8 mouse cellular contexts compared by ENCODE assay signal in genomic region chr11:94543932-94544331, GRCm38 (mm10). TPM values are rescaled to one million over a fixed set of nuclear protein-coding genes. Genes with fewer than 3 reads are reported as not detected.
DNase-seq lines count a peak whose midpoint lies in the region; ATAC-seq and TF ChIP-seq lines count a peak whose summit lies in the region.

No protein-coding gene starts in this region.

- H3K4me3 ChIP-seq in CH12.LX (replicated peaks in 1 of 3; ENCODE audit: low read depth in 2 of 3, low read length in 2 of 3, poor library complexity in 1 of 3) = no peak overlapping the region
- H3K4me3 ChIP-seq in forebrain, embryonic 12.5 days (replicated peaks) = no peak overlapping the region
- H3K4me3 ChIP-seq in heart, embryonic 15.5 days = peak overlapping the region; percentile 18
- H3K4me3 ChIP-seq in liver, embryonic 14.5 days (ENCODE audit: insufficient read depth in 1 of 2, low read depth in 2 of 2, low read length in 2 of 2) = no peak overlapping the region
- no peak overlapping the region for H3K4me3 ChIP-seq in neural tube, embryonic 15.5 days (replicated peaks)
- H3K4me3 ChIP-seq in testis, adult 2 months (ENCODE audit: control insufficient read depth, low read depth, low read length) = no peak overlapping the region

- no peak overlapping the region for H3K9ac ChIP-seq in CH12.LX (ENCODE audit: insufficient read depth, low read depth)
- no peak overlapping the region for H3K9ac ChIP-seq in forebrain, embryonic 12.5 days
- 0 out of 2 replicates have a peak overlapping the region, but pooled peaks have one; percentile 4 for H3K9ac ChIP-seq in heart, embryonic 15.5 days
- no peak overlapping the region for H3K9ac ChIP-seq in liver, embryonic 14.5 days (replicated peaks)
- no peak overlapping the region for H3K9ac ChIP-seq in neural tube, embryonic 15.5 days (replicated peaks)

- peaks cover 2 to 21% of the 10 kb centered on the region in 2 experiments; a peak in 3 of 4 replicates for H3K4me1 ChIP-seq in CH12.LX (ENCODE audit: control insufficient read depth in 1 of 2, insufficient read depth in 2 of 2)
- peaks cover 14% of the 10 kb centered on the region for H3K4me1 ChIP-seq in forebrain, embryonic 12.5 days
- peaks cover 15% of the 10 kb centered on the region for H3K4me1 ChIP-seq in heart, embryonic 15.5 days (replicated peaks)
- no peaks in the 10 kb centered on the region for H3K4me1 ChIP-seq in liver, embryonic 14.5 days (replicated peaks; ENCODE audit: control insufficient read depth in 2 of 2, insufficient read depth in 2 of 2, low read length in 1 of 2)
- peaks cover 19% of the 10 kb centered on the region for H3K4me1 ChIP-seq in neural tube, embryonic 15.5 days
- H3K4me1 ChIP-seq in testis, adult 2 months (ENCODE audit: control insufficient read depth, insufficient read depth, low read length) = peaks cover 20% of the 10 kb centered on the region

- peak; percentile 68 for DNase-seq in CH12.LX (ENCODE audit: extremely low read depth)
- peak; percentile 22 for DNase-seq in c-Kit-positive CD71-positive TER-119-negative erythroid progenitor cells, embryonic 14.5 days (ENCODE audit: low read depth)
- DNase-seq in kidney, postnatal 36 days = peak; percentile 96 to 98
- DNase-seq in liver, embryonic 14.5 days (ENCODE audit: low read depth in 3 of 3, low spot score in 3 of 3) = peak in 2 of 3 experiments; percentile 17 to 25

- H3K27ac ChIP-seq in CH12.LX (ENCODE audit: insufficient read depth, low read depth) = no peak overlapping the region
- no peak overlapping the region for H3K27ac ChIP-seq in forebrain, embryonic 12.5 days
- H3K27ac ChIP-seq in heart, embryonic 15.5 days = no peak overlapping the region
- no peak overlapping the region for H3K27ac ChIP-seq in liver, embryonic 14.5 days
- H3K27ac ChIP-seq in neural tube, embryonic 15.5 days (replicated peaks) = no peak overlapping the region
- H3K27ac ChIP-seq in testis, adult 2 months (ENCODE audit: control insufficient read depth, insufficient read depth, low read depth, low read length) = no peak overlapping the region

- dilution Hi-C loops in CH12.LX (cut with MboI; ENCODE audit: extremely low pct_ligation_motif_present, extremely low pct_unique_long_range_greater_than_20kb, low sequenced_read_pairs) = no loop called here

- H3K9me3 ChIP-seq in CH12.LX (replicated peaks; ENCODE audit: low read length) = no peaks in the 10 kb centered on the region
- H3K9me3 ChIP-seq in forebrain, embryonic 12.5 days = no peaks in the 10 kb centered on the region
- no peaks in the 10 kb centered on the region for H3K9me3 ChIP-seq in heart, embryonic 15.5 days (replicated peaks)
- no peaks in the 10 kb centered on the region for H3K9me3 ChIP-seq in liver, embryonic 14.5 days (ENCODE audit: control insufficient read depth, low read length)
- H3K9me3 ChIP-seq in neural tube, embryonic 15.5 days (replicated peaks) = no peaks in the 10 kb centered on the region

- TF ChIP-seq EP300 in CH12.LX (IDR thresholded peaks at IDR 0.05; ENCODE audit: low read length) = no peak
- TF ChIP-seq EP300 in liver, embryonic 14.5 days (IDR thresholded peaks at IDR 0.05; ENCODE audit: low read depth) = no peak

- no peaks in the 10 kb centered on the region for H3K79me2 ChIP-seq in CH12.LX (replicated peaks; ENCODE audit: control insufficient read depth, extremely low read depth, insufficient read depth, poor library complexity, severe bottlenecking)

- H3K4me2 ChIP-seq in CH12.LX (ENCODE audit: insufficient read depth, low read depth, poor library complexity, severe bottlenecking) = no peak overlapping the region
- H3K4me2 ChIP-seq in forebrain, embryonic 12.5 days = peak overlapping the region; percentile 33
- H3K4me2 ChIP-seq in heart, embryonic 15.5 days = peak overlapping the region; percentile 47
- no peak overlapping the region for H3K4me2 ChIP-seq in liver, embryonic 14.5 days (ENCODE audit: low read depth)
- H3K4me2 ChIP-seq in neural tube, embryonic 15.5 days = peak overlapping the region; percentile 24

- no peak for TF ChIP-seq POLR2A in CH12.LX (IDR thresholded peaks at IDR 0.05; ENCODE audit: low read depth, low read length)
- no peak for TF ChIP-seq POLR2A in testis, adult 2 months (IDR thresholded peaks at IDR 0.05; ENCODE audit: control insufficient read depth, low read depth, low read length)

- in situ Hi-C loops in CH12.LX (cut with MboI; ENCODE audit: low pct_ligation_motif_present, low pct_unique_long_range_greater_than_20kb, low sequenced_read_pairs) = no loop called here

- WGBS in forebrain, embryonic 12.5 days = 35% methylated on average over 9 of the region's 9 CpGs
- 18% methylated on average over 9 of the region's 9 CpGs for WGBS in heart, embryonic 15.5 days
- 47% methylated on average over 9 of the region's 9 CpGs for WGBS in liver, embryonic 14.5 days (ENCODE audit: insufficient replicate concordance)
- 25% methylated on average over 9 of the region's 9 CpGs for WGBS in neural tube, embryonic 15.5 days

- TF ChIP-seq RAD21 in CH12.LX (IDR thresholded peaks at IDR 0.05; ENCODE audit: low read depth, low read length) = peak; percentile 86

- peaks cover 3 to 48% of the 10 kb centered on the region in 2 experiments for H3K36me3 ChIP-seq in CH12.LX (replicated peaks in 1 of 2; ENCODE audit: control insufficient read depth in 1 of 2, insufficient read depth in 1 of 2, low read length in 1 of 2)
- 0 out of 2 replicates have a peak, but pooled peaks cover 4% of the 10 kb centered on the region for H3K36me3 ChIP-seq in forebrain, embryonic 12.5 days (replicated peaks)
- H3K36me3 ChIP-seq in heart, embryonic 15.5 days = no peaks in the 10 kb centered on the region
- no peaks in the 10 kb centered on the region for H3K36me3 ChIP-seq in liver, embryonic 14.5 days (replicated peaks; ENCODE audit: control insufficient read depth, insufficient read depth, low read depth)
- H3K36me3 ChIP-seq in neural tube, embryonic 15.5 days = 0 out of 2 replicates have a peak, but pooled peaks cover 9% of the 10 kb centered on the region
- no peaks in the 10 kb centered on the region for H3K36me3 ChIP-seq in testis, adult 2 months (ENCODE audit: control insufficient read depth, insufficient read depth, low read length)

- TF ChIP-seq CTCF in CH12.LX (conservative IDR thresholded peaks at IDR 0.05 in 1 of 2, IDR thresholded peaks at IDR 0.05 in 1 of 2; ENCODE audit: low read depth in 2 of 2, low read length in 2 of 2) = peak; percentile 81 to 92
- peak; percentile 80 for TF ChIP-seq CTCF in liver, embryonic 14.5 days (IDR thresholded peaks at IDR 0.05; ENCODE audit: low read depth)
- TF ChIP-seq CTCF in testis, adult 2 months (IDR thresholded peaks at IDR 0.05; ENCODE audit: control insufficient read depth, insufficient read depth, insufficient replicate concordance, low read depth, low read length) = peak; percentile 94

- no peaks in the 10 kb centered on the region for H3K27me3 ChIP-seq in CH12.LX (replicated peaks)
- 0 out of 2 replicates have a peak, but pooled peaks cover 4% of the 10 kb centered on the region for H3K27me3 ChIP-seq in forebrain, embryonic 12.5 days
- no peaks in the 10 kb centered on the region for H3K27me3 ChIP-seq in heart, embryonic 15.5 days
- no peaks in the 10 kb centered on the region for H3K27me3 ChIP-seq in liver, embryonic 14.5 days (ENCODE audit: control insufficient read depth, insufficient read depth, low read length)
- H3K27me3 ChIP-seq in neural tube, embryonic 15.5 days (replicated peaks) = no peaks in the 10 kb centered on the region
- no peaks in the 10 kb centered on the region for H3K27me3 ChIP-seq in testis, adult 2 months (ENCODE audit: control insufficient read depth, insufficient read depth, low read length)

- no peak for ATAC-seq in forebrain, embryonic 12.5 days (ENCODE audit: low FRiP score)
- ATAC-seq in heart, embryonic 15.5 days (replicated peaks; ENCODE audit: insufficient number of reproducible peaks, insufficient read depth, low FRiP score, low read depth) = 0 out of 2 replicates have a peak, but pooled peaks have one; percentile 21
- ATAC-seq in liver, embryonic 14.5 days (ENCODE audit: insufficient read depth) = no peak
- ATAC-seq in neural tube, embryonic 15.5 days (ENCODE audit: low FRiP score) = no peak

RNA-seq across cellular contexts. Expression of gene Rsad1, which starts 5.1 kb away (rescaled TPM):
- total RNA-seq in CH12.LX (2012; rRNA removed) (6.0 and 7.3 TPM in 2 replicates), CH12.LX (2014; rRNA removed) (7.2 and 9.3 TPM in 2 replicates)
- polyA plus RNA-seq in CH12.LX (2012; ENCODE audit: insufficient read length, low read depth) = 8.6 and 9.2 TPM in 2 replicates
- polyA plus RNA-seq in forebrain, embryonic 12.5 days (2016; fragmentation: Nextera tagmentation; extraction: Ambion mirVana) = 2.8 and 3.0 TPM in 2 replicates
- polyA plus RNA-seq in heart, embryonic 15.5 days (2015; fragmentation: Nextera tagmentation; extraction: Ambion mirVana) = 5.7 and 6.2 TPM in 2 replicates
- 1.2 and 1.4 TPM in 2 replicates for polyA plus RNA-seq in liver, embryonic 14.5 days (2012; rRNA removed)
- 0.51 and 0.72 TPM in 2 replicates for polyA plus RNA-seq in liver, embryonic 14.5 days (2014; fragmentation: Nextera tagmentation; extraction: Ambion mirVana)
- polyA plus RNA-seq in neural tube, embryonic 15.5 days (2015; fragmentation: Nextera tagmentation; extraction: Ambion mirVana) = 9.4 and 10.4 TPM in 2 replicates
- 5.1 and 5.4 TPM in 2 replicates for polyA plus RNA-seq in testis, adult 2 months (2012; rRNA removed)

RNA-seq across cellular contexts. Expression of gene Chad, which starts 20.9 kb away (rescaled TPM):
- total RNA-seq in CH12.LX (2012; rRNA removed) = 0.13 and 0.17 TPM in 2 replicates
- not detected in 2 replicates for total RNA-seq in CH12.LX (2014; rRNA removed)
- 0.41 and 0.53 TPM in 2 replicates for polyA plus RNA-seq in CH12.LX (2012; ENCODE audit: insufficient read length, low read depth)
- 0.69 TPM in 1 of 2 replicates, not detected in the other for polyA plus RNA-seq in forebrain, embryonic 12.5 days (2016; fragmentation: Nextera tagmentation; extraction: Ambion mirVana)
- 0.57 and 1.5 TPM in 2 replicates for polyA plus RNA-seq in heart, embryonic 15.5 days (2015; fragmentation: Nextera tagmentation; extraction: Ambion mirVana)
- polyA plus RNA-seq in liver, embryonic 14.5 days (2012; rRNA removed) = 0.02 and 0.03 TPM in 2 replicates
- polyA plus RNA-seq in liver, embryonic 14.5 days (2014; fragmentation: Nextera tagmentation; extraction: Ambion mirVana) = 0.09 TPM in 1 of 2 replicates, not detected in the other
- polyA plus RNA-seq in neural tube, embryonic 15.5 days (2015; fragmentation: Nextera tagmentation; extraction: Ambion mirVana) = 1.2 and 1.8 TPM in 2 replicates
- 0.14 TPM in 1 of 2 replicates, not detected in the other for polyA plus RNA-seq in testis, adult 2 months (2012; rRNA removed)

RNA-seq across cellular contexts. Expression of gene Mycbpap, which starts 22.4 kb away (rescaled TPM):
- total RNA-seq in CH12.LX (2012; rRNA removed) (1.3 and 3.1 TPM in 2 replicates), CH12.LX (2014; rRNA removed) (0.08 and 0.43 TPM in 2 replicates)
- polyA plus RNA-seq in CH12.LX (2012; ENCODE audit: insufficient read length, low read depth) = 0.98 and 1.1 TPM in 2 replicates
- 3.7 and 3.8 TPM in 2 replicates for polyA plus RNA-seq in forebrain, embryonic 12.5 days (2016; fragmentation: Nextera tagmentation; extraction: Ambion mirVana)
- 5.8 and 6.1 TPM in 2 replicates for polyA plus RNA-seq in heart, embryonic 15.5 days (2015; fragmentation: Nextera tagmentation; extraction: Ambion mirVana)
- polyA plus RNA-seq in liver, embryonic 14.5 days (2012; rRNA removed) = 0.03 and 0.09 TPM in 2 replicates
- not detected in 2 replicates for polyA plus RNA-seq in liver, embryonic 14.5 days (2014; fragmentation: Nextera tagmentation; extraction: Ambion mirVana)
- polyA plus RNA-seq in neural tube, embryonic 15.5 days (2015; fragmentation: Nextera tagmentation; extraction: Ambion mirVana) = 2.0 and 2.8 TPM in 2 replicates
- 193 and 197 TPM in 2 replicates for polyA plus RNA-seq in testis, adult 2 months (2012; rRNA removed)

RNA-seq across cellular contexts. Expression of gene Epn3, which starts 44.2 kb away (rescaled TPM):
- total RNA-seq in CH12.LX (2012; rRNA removed) (0.04 TPM in 1 of 2 replicates, not detected in the other), CH12.LX (2014; rRNA removed) (0.05 TPM in 1 of 2 replicates, not detected in the other)
- polyA plus RNA-seq in CH12.LX (2012; ENCODE audit: insufficient read length, low read depth) = 0.11 and 0.19 TPM in 2 replicates
- 0.52 and 0.97 TPM in 2 replicates for polyA plus RNA-seq in forebrain, embryonic 12.5 days (2016; fragmentation: Nextera tagmentation; extraction: Ambion mirVana)
- polyA plus RNA-seq in heart, embryonic 15.5 days (2015; fragmentation: Nextera tagmentation; extraction: Ambion mirVana) = 13.1 and 16.9 TPM in 2 replicates
- polyA plus RNA-seq in liver, embryonic 14.5 days (2012; rRNA removed) = 0.02 and 0.04 TPM in 2 replicates
- polyA plus RNA-seq in liver, embryonic 14.5 days (2014; fragmentation: Nextera tagmentation; extraction: Ambion mirVana) = not detected in 2 replicates
- 1.1 and 1.5 TPM in 2 replicates for polyA plus RNA-seq in neural tube, embryonic 15.5 days (2015; fragmentation: Nextera tagmentation; extraction: Ambion mirVana)
- 1.7 and 1.8 TPM in 2 replicates for polyA plus RNA-seq in testis, adult 2 months (2012; rRNA removed)

RNA-seq across cellular contexts. Expression of gene Acsf2, which starts 57.7 kb away (rescaled TPM):
- total RNA-seq in CH12.LX (2012; rRNA removed) (4.9 and 7.5 TPM in 2 replicates), CH12.LX (2014; rRNA removed) (4.1 and 4.5 TPM in 2 replicates)
- 24.1 and 25.7 TPM in 2 replicates for polyA plus RNA-seq in CH12.LX (2012; ENCODE audit: insufficient read length, low read depth)
- polyA plus RNA-seq in forebrain, embryonic 12.5 days (2016; fragmentation: Nextera tagmentation; extraction: Ambion mirVana) = 3.5 and 4.0 TPM in 2 replicates
- 3.3 and 3.7 TPM in 2 replicates for polyA plus RNA-seq in heart, embryonic 15.5 days (2015; fragmentation: Nextera tagmentation; extraction: Ambion mirVana)
- 3.2 and 3.9 TPM in 2 replicates for polyA plus RNA-seq in liver, embryonic 14.5 days (2012; rRNA removed)
- 1.3 and 1.4 TPM in 2 replicates for polyA plus RNA-seq in liver, embryonic 14.5 days (2014; fragmentation: Nextera tagmentation; extraction: Ambion mirVana)
- 1.1 and 3.2 TPM in 2 replicates for polyA plus RNA-seq in neural tube, embryonic 15.5 days (2015; fragmentation: Nextera tagmentation; extraction: Ambion mirVana)
- polyA plus RNA-seq in testis, adult 2 months (2012; rRNA removed) = 7.0 and 8.3 TPM in 2 replicates

Comparison
In these comparisons a context has a peak if more than half of its experiments do, and no peak if none do; other contexts are left out.
1. DNase-seq: peak in every context shown above with its lines; median percentile 97 in kidney, postnatal 36 days; 68 in CH12.LX; 22 in c-Kit-positive CD71-positive TER-119-negative erythroid progenitor cells, embryonic 14.5 days; 21 in liver, embryonic 14.5 days.
2. H3K4me2 ChIP-seq: peak in forebrain, embryonic 12.5 days (single experiment), heart, embryonic 15.5 days (single experiment) and neural tube, embryonic 15.5 days (single experiment); none in CH12.LX (single experiment) and liver, embryonic 14.5 days (single experiment).
3. RNA of gene Mycbpap, which starts 22.4 kb away (polyA plus RNA-seq): 193 to 197 TPM in testis, adult 2 months; 5.8 to 6.1 TPM in heart, embryonic 15.5 days, 3.7 to 3.8 TPM in forebrain, embryonic 12.5 days, 2.0 to 2.8 TPM in neural tube, embryonic 15.5 days, 0.98 to 1.1 TPM in CH12.LX and 0.03 to 0.09 TPM in liver, embryonic 14.5 days; every median in the first group is over 10 times any median in the second.
4. Peak in every context shown above with its lines, with median percentiles within 50 percentile points of each other: CTCF ChIP-seq.